Mouse (Mus musculus) cerebellum, postnatal 36 days (tissue): ENCODE data around the gene Lmnb2.

ENCODE experiments used
- DNase-seq, 2 experiments: peaks; one replicate each; pipeline ENCODE4 v3.0.0; 2021 to 2022; ENCODE audit warnings: mixed read lengths in 2 of 2

Gene Lmnb2

GRCm38 (mm10) chr10:80897861-80898510 lies 20.1 kb downstream of the Lmnb2 start:
- DNase-seq, result no peak

GRCm38 (mm10) chr10:80896581-80897485 lies 21.2 kb downstream of the Lmnb2 start:
- DNase-seq, result no peak

- no peak for DNase-seq
Measured at GRCm38 (mm10) chr10:80895697-80896096, 22.3 kb downstream of the Lmnb2 start.

- no peak for DNase-seq
Measured at GRCm38 (mm10) chr10:80895100-80895499, 22.9 kb downstream of the Lmnb2 start.

- peak; percentile 76 to 85 for DNase-seq
Measured at GRCm38 (mm10) chr10:80887181-80887580, 30.9 kb downstream of the Lmnb2 start.

- peak; percentile 78 to 81 for DNase-seq
Measured at GRCm38 (mm10) chr10:80881301-80881700, 36.7 kb downstream of the Lmnb2 start.

- DNase-seq, result no peak
Measured at GRCm38 (mm10) chr10:80880901-80881300, 37.1 kb downstream of the Lmnb2 start.

- DNase-seq, result peak; percentile 73 to 76
Measured at GRCm38 (mm10) chr10:80880131-80880641, 37.9 kb downstream of the Lmnb2 start.

GRCm38 (mm10) chr10:80876594-80876993 lies 41.5 kb downstream of the Lmnb2 start:
- DNase-seq, result no peak

GRCm38 (mm10) chr10:80876028-80876427 lies 42.0 kb downstream of the Lmnb2 start:
- peak; percentile 74 to 80 for DNase-seq

GRCm38 (mm10) chr10:80874035-80874434 lies 44.0 kb downstream of the Lmnb2 start:
- no peak for DNase-seq

GRCm38 (mm10) chr10:80871581-80871980 lies 46.5 kb downstream of the Lmnb2 start, which contains the start of gene Tmprss9:
TSS of gene Tmprss9 (plus strand) at chr10:80871848.
- DNase-seq, result no peak

GRCm38 (mm10) chr10:80870993-80871392 lies 47.1 kb downstream of the Lmnb2 start:
- DNase-seq, result no peak

GRCm38 (mm10) chr10:80864446-80864845 lies 53.6 kb downstream of the Lmnb2 start:
- peak; percentile 75 to 80 for DNase-seq

- no peak for DNase-seq
Measured at GRCm38 (mm10) chr10:80862305-80862704, 55.7 kb downstream of the Lmnb2 start.

GRCm38 (mm10) chr10:80858350-80858935 lies 59.6 kb downstream of the Lmnb2 start:
- no peak for DNase-seq

- DNase-seq, result no peak
Measured at GRCm38 (mm10) chr10:80857848-80858247, 60.2 kb downstream of the Lmnb2 start.

- no peak for DNase-seq
Measured at GRCm38 (mm10) chr10:80857386-80857785, 60.7 kb downstream of the Lmnb2 start.

- DNase-seq, result no peak
Measured at GRCm38 (mm10) chr10:80856908-80857307, 61.1 kb downstream of the Lmnb2 start.

GRCm38 (mm10) chr10:80856267-80856666 lies 61.8 kb downstream of the Lmnb2 start:
- DNase-seq, result no peak

GRCm38 (mm10) chr10:80855749-80856073 lies 62.3 kb downstream of the Lmnb2 start:
- DNase-seq, result peak; percentile 62 to 69

- peak; percentile 98 for DNase-seq
Measured at GRCm38 (mm10) chr10:80854913-80855748, 62.9 kb downstream of the Lmnb2 start, which contains the start of the genes Lsm7 and Sppl2b. TSS of gene Lsm7 (minus strand) at chr10:80855209. TSS of gene Sppl2b (plus strand) at chr10:80855275.
